Mouse (Mus musculus): ENCODE results near the gene Spock1.

The Spock1 gene

GRCm38 (mm10) chr13:57651236-57651635 lies 256.9 kb downstream of the Spock1 start:
- no peak for DNase-seq (ENCODE audit: low spot score)

- no peak for DNase-seq (ENCODE audit: low spot score)
These were observed 259.3 kb downstream of the Spock1 start for GRCm38 (mm10) chr13:57648784-57649183.

GRCm38 (mm10) chr13:57647456-57647855 lies 260.7 kb downstream of the Spock1 start:
- no peak for DNase-seq (ENCODE audit: low spot score)

- no peak for DNase-seq (ENCODE audit: low spot score)
These were observed 265.1 kb downstream of the Spock1 start for GRCm38 (mm10) chr13:57643036-57643435.

- DNase-seq (ENCODE audit: low spot score) = no peak
These were observed 266.5 kb downstream of the Spock1 start for GRCm38 (mm10) chr13:57641649-57642048.

GRCm38 (mm10) chr13:57640968-57641367 lies 267.2 kb downstream of the Spock1 start:
- DNase-seq (ENCODE audit: low spot score) = no peak

GRCm38 (mm10) chr13:57638820-57639219 lies 269.3 kb downstream of the Spock1 start:
- no peak for DNase-seq (ENCODE audit: low spot score)

- DNase-seq (ENCODE audit: low spot score) = no peak
These were observed 270.5 kb downstream of the Spock1 start for GRCm38 (mm10) chr13:57637606-57638132.

- DNase-seq (ENCODE audit: low spot score) = no peak
These were observed 271.0 kb downstream of the Spock1 start for GRCm38 (mm10) chr13:57637080-57637572.

GRCm38 (mm10) chr13:57636196-57637015 lies 271.7 kb downstream of the Spock1 start:
- DNase-seq (ENCODE audit: low spot score) = no peak

GRCm38 (mm10) chr13:57630532-57630931 lies 277.6 kb downstream of the Spock1 start:
- no peak for DNase-seq (ENCODE audit: low spot score)

GRCm38 (mm10) chr13:57628218-57628617 lies 279.9 kb downstream of the Spock1 start:
- no peak for DNase-seq (ENCODE audit: low spot score)

- no peak for DNase-seq (ENCODE audit: low spot score)
These were observed 281.7 kb downstream of the Spock1 start for GRCm38 (mm10) chr13:57626434-57626833.

- DNase-seq (ENCODE audit: low spot score) = no peak
These were observed 284.1 kb downstream of the Spock1 start for GRCm38 (mm10) chr13:57623909-57624481.

- no peak for DNase-seq (ENCODE audit: low spot score)
These were observed 288.9 kb downstream of the Spock1 start for GRCm38 (mm10) chr13:57619079-57619768.

GRCm38 (mm10) chr13:57611326-57612171 lies 296.6 kb downstream of the Spock1 start:
- DNase-seq (ENCODE audit: low spot score) = no peak

GRCm38 (mm10) chr13:57609946-57610345 lies 298.2 kb downstream of the Spock1 start:
- DNase-seq (ENCODE audit: low spot score) = no peak

GRCm38 (mm10) chr13:57604437-57604836 lies 303.7 kb downstream of the Spock1 start:
- no peak for DNase-seq (ENCODE audit: low spot score)

GRCm38 (mm10) chr13:57603226-57603625 lies 304.9 kb downstream of the Spock1 start:
- DNase-seq (ENCODE audit: low spot score) = no peak

GRCm38 (mm10) chr13:57595761-57596051 lies 312.4 kb downstream of the Spock1 start:
- no peak for DNase-seq (ENCODE audit: low spot score)

GRCm38 (mm10) chr13:57595032-57595760 lies 312.9 kb downstream of the Spock1 start:
- no peak for DNase-seq (ENCODE audit: low spot score)
